Comparison of ENCODE assay signal across 26 mouse cellular contexts in genomic region chr13:34113086-34113485, GRCm38 (mm10). TPM values are rescaled to one million over a fixed set of nuclear protein-coding genes. Genes with fewer than 3 reads are reported as not detected.
DNase-seq lines count a peak whose midpoint lies in the region; TF ChIP-seq lines count a peak whose summit lies in the region.
"Had no signal": no experiment of that assay in that cellular context is flagged by ENCODE, and none has a peak within 500 bp of the region (broad histone marks: within the 10 kb centered on the region; RNA-seq: fewer than 3 reads in every experiment).

No protein-coding gene starts in this region.

- H3K36me3 ChIP-seq in heart, adult 2 months (ENCODE audit: control insufficient read depth, insufficient read depth, low read length): no peaks in the 10 kb centered on the region
- H3K36me3 ChIP-seq: embryonic facial prominence, embryonic 10.5 days; embryonic facial prominence, embryonic 15.5 days; heart, embryonic 13.5 days; hindbrain, embryonic 10.5 days; liver, embryonic 13.5 days; midbrain, embryonic 15.5 days had no signal

- intact Hi-C loops in heart, adult 2 months (cut with DNase I): no loop called here

- TF ChIP-seq CTCF in heart, adult 2 months (IDR thresholded peaks at IDR 0.05): no peak
- TF ChIP-seq CTCF in embryonic fibroblast, embryonic 13.5 days (IDR thresholded peaks at IDR 0.05; ENCODE audit: borderline replicate concordance, insufficient read depth, low read length): no peak

- peak in 1 of 2 experiments; percentile 17 for DNase-seq in heart, adult 2 months
- no peak for DNase-seq in heart, postnatal 4 days
- peak; percentile 91 for DNase-seq in 3T3-L1 (ENCODE audit: low read depth, low spot score)
- DNase-seq in Muller cell, postnatal 12 days (ENCODE audit: inconsistent ontology term): peak; percentile 87
- no peak for DNase-seq in thymus, postnatal 0 days (ENCODE audit: low spot score)
- DNase-seq in frontal cortex, postnatal 10 days (ENCODE audit: low spot score in 2 of 2): no peak
- DNase-seq in embryo, embryonic 10 days (ENCODE audit: low spot score): no peak
- DNase-seq: cerebellum, adult 11-12 months; cerebellum, postnatal 14 days; kidney, adult 8-10 months; kidney, postnatal 4 days; layer of hippocampus, postnatal 36 days; left cerebral cortex, postnatal 4 days; liver, embryonic 13.5 days; lung, adult 2 months; thymus, postnatal 14 days had no signal

- H3K79me2 ChIP-seq in heart, adult 2 months (replicated peaks; ENCODE audit: control insufficient read depth, insufficient read depth, low read length): no peaks in the 10 kb centered on the region

- 66% methylated on average over 3 of the region's 3 CpGs for WGBS in heart, adult 2 months

- TF ChIP-seq POLR2A in heart, adult 2 months (IDR thresholded peaks at IDR 0.05; ENCODE audit: insufficient read depth, low read depth, low read length): no peak
- TF ChIP-seq POLR2A in embryonic fibroblast, embryonic 13.5 days (IDR thresholded peaks at IDR 0.05; ENCODE audit: low read depth, low read length): no peak; the same call in 1 of the 2 replicates

- H3K4me3 ChIP-seq in heart, adult 2 months: no peak overlapping the region
- no peak overlapping the region for H3K4me3 ChIP-seq in embryonic fibroblast, embryonic 13.5 days (ENCODE audit: insufficient read depth, low read length)
- H3K4me3 ChIP-seq: embryonic facial prominence, embryonic 10.5 days; embryonic facial prominence, embryonic 15.5 days; heart, embryonic 13.5 days; hindbrain, embryonic 10.5 days; liver, embryonic 13.5 days; midbrain, embryonic 10.5 days; midbrain, embryonic 15.5 days had no signal

- H3K4me1 ChIP-seq in heart, adult 2 months (ENCODE audit: control insufficient read depth, insufficient read depth, low read length): no peaks in the 10 kb centered on the region
- peaks cover 11% of the 10 kb centered on the region for H3K4me1 ChIP-seq in embryonic fibroblast, embryonic 13.5 days (ENCODE audit: control insufficient read depth, insufficient read depth, low read length)
- H3K4me1 ChIP-seq: heart, embryonic 13.5 days; midbrain, embryonic 15.5 days had no signal

- TF ChIP-seq EP300 in heart, adult 2 months (IDR thresholded peaks at IDR 0.05; ENCODE audit: insufficient read depth, low read depth, low read length): no peak

- no peak overlapping the region for H3K9ac ChIP-seq in heart, adult 2 months (ENCODE audit: low read depth, low read length)
- H3K9ac ChIP-seq: embryonic facial prominence, embryonic 15.5 days; heart, embryonic 13.5 days; liver, embryonic 13.5 days; midbrain, embryonic 15.5 days had no signal

- H3K27me3 ChIP-seq in heart, adult 2 months (ENCODE audit: control insufficient read depth, insufficient read depth, low read length): no peaks in the 10 kb centered on the region
- H3K27me3 ChIP-seq: embryonic facial prominence, embryonic 15.5 days; heart, embryonic 13.5 days; midbrain, embryonic 15.5 days had no signal

- peak overlapping the region; percentile 2 for H3K27ac ChIP-seq in heart, adult 2 months
- H3K27ac ChIP-seq in embryonic fibroblast, embryonic 13.5 days (ENCODE audit: insufficient read depth, low read length): peak overlapping the region; percentile 98
- H3K27ac ChIP-seq: embryonic facial prominence, embryonic 10.5 days; embryonic facial prominence, embryonic 15.5 days; heart, embryonic 13.5 days; hindbrain, embryonic 10.5 days; kidney, postnatal 0 days; liver, embryonic 13.5 days; midbrain, embryonic 10.5 days; midbrain, embryonic 15.5 days; stomach, postnatal 0 days had no signal

RNA-seq across cellular contexts. Expression of gene Tubb2b, which starts 17.2 kb away (rescaled TPM):
- 1 to 10 TPM; 2.6 to 5.3 TPM for total RNA-seq in heart, adult 2 months (2021)
- 6.2 and 7.8 TPM in 2 replicates for polyA plus RNA-seq in heart, adult 2 months (2012; rRNA removed)
- total RNA-seq in heart, postnatal 4 days (2021): 100 to 1,000 TPM; 100 to 106 TPM
- 146 and 176 TPM in 2 replicates for polyA plus RNA-seq in embryonic fibroblast, embryonic 13.5 days (2011; ENCODE audit: insufficient read length, low read depth, missing spikeins)
- polyA plus RNA-seq in thymus, postnatal 0 days (2015; fragmentation: Nextera tagmentation; extraction: Ambion mirVana): 34.5 and 37.3 TPM in 2 replicates
- total RNA-seq: megakaryocyte progenitor cell, adult 5-6 weeks had no signal

RNA-seq across cellular contexts. Expression of gene Tubb2a, which starts 35.3 kb away (rescaled TPM):
- 10 to 100 TPM; 42.9 to 64.1 TPM for total RNA-seq in heart, adult 2 months (2021)
- 95.2 and 122 TPM in 2 replicates for polyA plus RNA-seq in heart, adult 2 months (2012; rRNA removed)
- 100 to 1,000 TPM; 168 to 177 TPM for total RNA-seq in heart, postnatal 4 days (2021)
- polyA plus RNA-seq in embryonic fibroblast, embryonic 13.5 days (2011; ENCODE audit: insufficient read length, low read depth, missing spikeins): 137 and 139 TPM in 2 replicates
- 204 and 248 TPM in 2 replicates for polyA plus RNA-seq in thymus, postnatal 0 days (2015; fragmentation: Nextera tagmentation; extraction: Ambion mirVana)

RNA-seq across cellular contexts. Expression of gene Psmg4, which starts 49.7 kb away (rescaled TPM):
- total RNA-seq in heart, adult 2 months (2021): 10 to 100 TPM; 23.1 to 29.0 TPM
- 32.2 and 51.2 TPM in 2 replicates for polyA plus RNA-seq in heart, adult 2 months (2012; rRNA removed)
- total RNA-seq in heart, postnatal 4 days (2021): 10 to 100 TPM; 41.1 to 41.3 TPM
- polyA plus RNA-seq in embryonic fibroblast, embryonic 13.5 days (2011; ENCODE audit: insufficient read length, low read depth, missing spikeins): 18.5 and 21.7 TPM in 2 replicates
- polyA plus RNA-seq in thymus, postnatal 0 days (2015; fragmentation: Nextera tagmentation; extraction: Ambion mirVana): 158 and 174 TPM in 2 replicates

Comparison
In these comparisons a context has a peak if more than half of its experiments do, and no peak if none do; other contexts are left out.
1. DNase-seq: peak in 3T3-L1 (single experiment) and Muller cell, postnatal 12 days (single experiment); none in heart, postnatal 4 days (single experiment), thymus, postnatal 0 days (single experiment), frontal cortex, postnatal 10 days (0 of 2) and embryo, embryonic 10 days (single experiment).